Mouse (Mus musculus) stomach, postnatal 0 days (tissue): ENCODE measurements around the gene Paqr7.

Experiments used
- CTCF ChIP-seq: IDR thresholded peaks from 2 replicates; pipeline ENCODE4 v1.5.1; 2016; ENCODE audit warnings: antibody characterized with exemption, low read depth, mild to moderate bottlenecking, moderate library complexity
- EP300 ChIP-seq: optimal IDR thresholded peaks from 2 replicates; pipeline ENCODE3; 2016; ENCODE audit warnings: antibody characterized with exemption

- TF ChIP-seq CTCF (no peak), EP300 (no peak)
These were observed 14.1 kb upstream of the Paqr7 start for GRCm38 (mm10) chr4:134482442-134482841.
